Mouse (Mus musculus): ENCODE data around the gene Crb1.
A peak's percentile ranks its signal among the peaks of the same experiment; 100 is the strongest.

Crb1 gene

DNA sequence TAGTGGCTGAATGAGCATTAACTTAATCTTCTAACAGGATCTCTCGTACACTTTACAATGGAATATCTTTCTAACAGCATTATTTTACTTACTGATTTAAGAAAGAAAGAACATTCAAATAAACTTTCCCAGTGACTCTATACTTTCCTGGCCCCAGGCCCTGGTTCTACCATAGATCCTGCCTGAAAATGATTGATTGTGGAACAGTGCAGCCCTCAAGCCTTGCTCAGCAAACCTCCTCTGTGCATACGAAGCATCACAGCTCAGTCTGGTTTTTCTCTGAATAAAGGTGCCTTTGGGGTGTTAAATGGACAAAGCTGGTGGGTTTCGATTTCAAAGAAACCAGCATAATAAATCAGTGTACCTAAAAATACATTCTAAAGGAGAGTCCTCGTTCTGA lies 153.1 kb downstream of the Crb1 start:
- ATAC-seq (ENCODE audit: low TSS enrichment): no peak

DNA sequence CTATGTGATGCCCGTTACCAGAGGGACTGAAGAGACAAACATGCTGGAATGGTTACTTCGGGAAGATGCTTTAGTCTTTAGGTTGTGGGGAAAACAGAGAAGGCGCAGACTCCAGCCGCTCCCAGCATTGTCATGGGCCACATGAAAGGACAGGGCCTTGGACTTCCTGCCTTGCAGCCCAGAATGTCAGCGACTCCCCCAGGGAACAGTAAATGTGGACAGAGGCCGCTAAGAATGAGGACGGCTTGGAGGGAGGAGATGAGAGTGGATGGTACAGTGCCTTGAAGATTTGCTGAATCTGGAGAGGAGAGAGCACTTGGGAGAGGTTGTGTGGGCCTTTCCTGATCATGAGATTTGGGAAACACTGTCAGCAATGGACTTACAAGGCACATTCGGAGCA lies 161.6 kb downstream of the Crb1 start:
- ATAC-seq (ENCODE audit: low TSS enrichment): no peak

DNA sequence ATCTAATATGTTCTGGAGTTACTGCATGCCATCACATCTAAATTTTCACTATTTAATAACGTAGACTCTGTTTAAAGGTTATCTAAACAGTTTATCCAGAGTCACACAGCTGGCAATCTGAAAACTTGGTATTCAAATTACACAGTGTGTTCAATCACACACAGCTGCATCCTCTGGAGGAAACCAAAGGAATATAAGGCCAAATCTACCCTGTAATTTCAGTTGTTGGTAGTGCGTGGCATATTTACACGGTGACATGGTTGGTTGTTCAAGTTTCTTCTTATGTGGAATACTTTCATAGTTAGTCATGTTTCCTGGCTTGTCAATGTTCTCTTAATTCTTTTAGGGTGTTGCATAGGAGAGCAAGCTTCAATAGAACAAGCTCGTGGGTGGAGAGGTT lies 166.4 kb downstream of the Crb1 start:
- no peak for ATAC-seq (ENCODE audit: low TSS enrichment)

DNA sequence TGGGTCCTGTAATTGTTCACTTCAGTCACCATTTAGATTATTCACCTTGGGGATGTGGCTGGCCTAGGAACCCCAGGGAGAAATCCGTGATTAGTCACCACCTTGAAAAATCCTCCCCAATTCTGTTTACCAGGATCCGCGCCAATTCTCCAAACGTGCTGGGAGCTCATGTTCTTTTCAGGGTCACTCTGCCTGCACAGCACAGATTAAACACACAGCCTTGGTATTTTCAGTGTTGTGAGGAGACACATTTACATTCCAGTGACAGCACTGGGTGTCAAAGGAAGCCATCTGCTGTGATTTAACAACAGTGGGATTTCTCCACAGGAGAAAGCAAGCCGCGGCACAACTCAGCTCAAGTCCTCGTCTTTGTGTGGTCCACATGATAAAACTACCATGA lies 167.1 kb downstream of the Crb1 start:
- peak; percentile 94 for ATAC-seq (ENCODE audit: low TSS enrichment)

DNA sequence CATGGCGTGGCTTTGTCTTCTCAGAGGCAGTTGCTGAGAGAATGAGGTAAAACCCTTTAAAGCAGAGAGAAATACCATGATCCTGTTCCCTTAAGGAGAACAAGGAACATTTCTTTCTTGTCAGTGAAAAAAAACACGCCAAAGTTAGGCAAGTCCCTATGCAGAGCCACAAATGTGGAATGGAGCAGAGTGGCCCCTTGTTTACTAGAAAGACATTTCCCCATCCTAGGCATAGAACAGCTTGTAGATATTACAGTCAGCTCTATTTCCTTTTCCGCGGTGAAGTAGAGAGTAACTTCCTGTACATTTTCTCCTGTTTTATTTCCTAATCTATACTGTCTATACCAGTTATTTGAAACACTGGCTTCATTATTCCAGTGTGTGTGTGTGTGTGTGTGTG lies 170.6 kb downstream of the Crb1 start:
- ATAC-seq (ENCODE audit: low TSS enrichment): no peak

DNA sequence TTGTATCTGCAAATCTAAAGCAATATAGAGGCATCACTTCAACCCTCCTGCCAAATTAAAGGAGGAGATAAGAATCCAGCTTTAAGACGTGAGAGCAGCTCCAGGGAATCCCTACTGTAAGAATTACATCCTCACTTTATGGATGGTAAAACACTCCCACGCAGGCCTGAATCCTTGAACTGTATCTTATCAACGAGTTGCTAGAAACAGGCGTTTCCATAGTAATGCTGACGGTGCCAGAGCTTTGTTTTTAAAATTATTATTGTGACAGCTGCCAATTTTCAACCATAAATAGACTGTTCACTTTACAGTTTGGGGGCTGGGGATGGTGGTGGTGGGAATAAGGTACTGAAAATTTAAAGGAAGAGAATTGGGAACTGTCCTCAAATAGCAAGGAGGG lies 173.9 kb downstream of the Crb1 start:
- ATAC-seq (ENCODE audit: low TSS enrichment): no peak

DNA sequence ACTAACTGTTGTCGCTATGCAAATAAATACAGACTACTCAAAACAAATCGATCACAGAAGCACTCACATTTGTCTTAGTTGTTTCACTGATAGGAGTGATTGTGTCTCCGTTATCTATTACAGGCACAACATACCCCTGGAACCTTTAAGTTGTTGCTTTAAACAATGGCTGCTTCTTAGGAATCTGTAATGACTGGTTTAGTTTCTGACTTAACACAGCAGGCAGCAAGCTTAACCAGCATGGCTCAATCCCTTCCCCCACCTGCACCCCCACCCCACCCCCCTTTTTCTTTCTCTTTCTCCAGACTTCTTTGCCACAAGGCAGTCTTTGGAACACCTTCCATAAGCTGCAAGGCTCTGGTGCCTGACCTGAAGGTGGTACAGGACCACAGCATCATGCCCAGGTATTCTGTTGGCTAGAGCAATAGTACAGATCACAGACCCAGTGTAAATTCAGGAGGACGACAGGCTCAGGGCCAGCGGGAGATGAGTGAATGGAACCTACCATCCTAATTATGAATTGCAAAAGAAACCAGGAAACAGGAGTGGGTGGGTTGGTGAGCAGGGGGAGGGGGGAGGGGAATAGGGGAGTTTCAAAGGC lies 182.4 kb downstream of the Crb1 start:
- ATAC-seq (ENCODE audit: low TSS enrichment): no peak

DNA sequence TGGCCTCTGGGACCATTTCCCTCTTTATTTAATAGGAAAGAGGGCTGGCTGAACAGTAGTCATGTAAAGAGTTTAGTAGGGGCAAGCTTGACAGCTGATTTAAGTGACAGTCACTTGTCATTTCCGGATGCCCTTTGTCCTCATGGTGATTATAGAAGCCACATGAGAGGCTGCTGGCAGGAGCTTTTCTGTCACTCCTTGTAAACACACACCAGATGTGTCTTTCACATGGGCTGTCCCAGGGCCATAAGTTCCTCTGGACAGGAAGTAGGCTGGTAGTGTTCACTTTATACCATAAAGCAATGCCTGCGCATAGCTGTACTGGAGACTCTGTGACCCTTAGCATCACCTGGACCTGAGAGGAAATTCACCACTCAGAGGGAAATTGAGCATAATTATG lies 182.9 kb downstream of the Crb1 start:
- no peak for ATAC-seq (ENCODE audit: low TSS enrichment)

DNA sequence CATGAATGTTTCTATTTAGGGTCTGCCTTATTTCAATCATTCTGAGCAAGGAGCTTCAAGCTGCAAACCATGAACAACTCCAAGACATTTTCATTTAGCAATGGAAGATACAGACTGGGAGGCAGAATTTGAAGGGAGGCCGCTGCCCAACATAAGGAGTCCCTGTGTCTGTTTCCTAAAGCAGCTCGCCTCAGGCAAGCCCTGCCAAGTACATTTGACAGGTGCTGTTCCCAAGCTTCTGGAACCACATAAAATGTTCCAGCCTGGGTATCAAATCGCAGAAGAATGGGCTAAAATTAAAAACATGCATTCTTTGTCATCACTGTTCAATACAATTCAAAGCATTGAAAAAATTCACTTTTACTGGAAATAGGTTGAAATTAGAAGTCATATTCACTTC lies 184.3 kb downstream of the Crb1 start:
- ATAC-seq (ENCODE audit: low TSS enrichment): peak; percentile 47; the same call in 1 of the 2 replicates

DNA sequence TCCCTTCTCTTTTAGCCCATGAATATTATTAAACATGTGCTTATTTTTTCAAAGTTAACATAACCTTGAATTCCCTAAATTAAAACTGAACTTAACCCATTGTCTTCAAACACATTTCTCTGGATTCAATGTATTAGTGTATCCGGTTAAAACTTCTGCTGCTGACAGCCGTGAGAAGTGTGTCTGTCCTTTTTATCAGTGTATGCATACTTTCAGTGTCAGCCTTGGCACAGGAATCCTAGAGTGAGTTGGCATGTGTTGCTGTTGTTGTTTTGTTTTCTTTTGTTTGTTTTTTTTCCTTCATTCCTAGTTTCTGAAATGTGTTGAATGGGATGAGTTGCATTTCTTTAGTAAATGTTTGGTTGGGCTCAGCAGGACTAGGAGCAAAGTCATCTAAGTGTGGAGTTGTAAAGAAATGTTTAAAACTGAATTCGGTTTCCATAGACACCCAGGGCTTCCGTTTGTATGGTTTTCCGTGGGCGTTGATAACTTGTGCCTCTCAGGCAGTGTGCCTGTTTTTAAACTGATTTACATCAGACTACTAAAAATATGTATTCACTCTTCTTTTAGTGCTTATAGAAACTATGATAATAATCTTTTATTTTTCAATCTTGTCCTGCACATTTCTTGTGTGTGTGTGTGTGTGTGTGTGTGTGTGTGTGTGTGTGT lies 196.3 kb downstream of the Crb1 start:
- peak; percentile 92 for ATAC-seq (ENCODE audit: low TSS enrichment)

DNA sequence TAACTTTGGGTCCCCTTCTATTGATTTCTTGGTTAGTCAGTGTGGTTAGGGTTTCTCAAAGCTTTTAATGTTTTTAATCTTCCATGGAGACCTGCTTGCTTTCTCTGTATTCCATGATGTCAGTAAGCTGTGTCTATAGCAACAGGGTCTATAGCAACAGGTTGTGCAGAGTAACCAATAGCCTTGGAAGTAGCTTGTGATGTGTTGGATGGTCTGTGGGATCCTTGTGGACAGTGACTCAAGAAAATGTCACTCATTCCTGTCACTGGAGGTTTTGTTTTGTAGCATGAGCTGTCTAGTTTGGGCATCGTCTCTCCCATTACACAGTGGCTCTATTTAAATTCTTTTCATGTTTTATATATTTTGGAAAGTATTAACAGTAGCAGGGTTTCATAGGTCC lies 197.2 kb downstream of the Crb1 start:
- ATAC-seq (ENCODE audit: low TSS enrichment): no peak

DNA sequence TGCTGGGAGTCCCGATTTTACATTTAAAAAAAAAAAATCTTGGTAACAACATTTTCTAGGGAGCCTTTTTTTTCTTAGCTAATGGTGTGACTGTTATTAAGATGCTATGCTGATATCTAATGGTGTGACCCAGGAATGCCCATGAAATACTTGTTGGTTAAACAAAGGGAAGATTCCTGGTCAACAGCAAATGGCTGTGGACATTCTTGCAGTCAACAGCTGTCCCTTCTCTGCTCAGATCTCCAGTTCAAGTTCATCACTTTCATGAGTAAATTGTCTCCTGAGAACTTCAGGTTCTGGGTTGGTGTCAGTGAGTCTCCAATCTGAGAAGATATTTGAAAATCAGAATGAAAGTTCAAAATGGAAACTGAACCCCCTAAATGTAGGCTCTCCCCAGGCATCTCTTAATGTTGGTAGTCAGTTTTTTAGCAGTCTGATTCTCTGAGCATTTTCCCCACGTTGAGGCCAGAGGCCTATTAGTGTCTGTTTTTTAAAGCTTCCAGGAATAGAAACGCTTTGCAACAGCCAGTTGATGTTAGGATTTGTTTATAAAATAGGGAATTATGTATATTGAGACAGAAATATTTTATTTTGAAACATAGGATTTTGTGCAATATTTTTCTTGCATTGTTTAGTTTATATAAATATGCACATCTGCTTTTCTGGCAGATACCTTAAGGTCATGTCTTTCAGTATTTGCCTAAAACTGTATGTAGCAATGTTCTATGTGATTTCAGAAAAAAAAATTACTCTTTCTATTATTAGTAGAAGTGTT lies 202.7 kb downstream of the Crb1 start:
- no peak for ATAC-seq (ENCODE audit: low TSS enrichment)

DNA sequence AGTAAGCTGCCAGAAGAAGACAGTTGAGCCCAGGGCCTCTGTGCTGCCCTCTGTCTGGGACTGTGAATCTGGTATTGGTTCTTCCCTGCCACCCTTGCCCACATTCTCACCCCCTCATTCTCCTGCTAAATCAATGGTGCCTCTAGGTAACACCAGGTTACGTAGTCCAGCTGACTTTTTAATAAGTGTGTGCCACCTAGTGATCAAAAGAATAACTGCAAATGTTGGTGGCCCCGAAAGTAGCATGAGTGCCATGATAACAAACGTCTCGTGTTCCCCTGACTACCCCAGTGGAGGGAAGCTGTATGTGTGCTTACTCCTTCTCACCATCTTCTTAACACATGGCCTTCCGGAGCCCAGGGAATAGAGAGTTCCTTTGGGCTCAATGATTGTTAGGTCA lies 214.1 kb downstream of the Crb1 start:
- peak; percentile 85 for ATAC-seq (ENCODE audit: low TSS enrichment)

DNA sequence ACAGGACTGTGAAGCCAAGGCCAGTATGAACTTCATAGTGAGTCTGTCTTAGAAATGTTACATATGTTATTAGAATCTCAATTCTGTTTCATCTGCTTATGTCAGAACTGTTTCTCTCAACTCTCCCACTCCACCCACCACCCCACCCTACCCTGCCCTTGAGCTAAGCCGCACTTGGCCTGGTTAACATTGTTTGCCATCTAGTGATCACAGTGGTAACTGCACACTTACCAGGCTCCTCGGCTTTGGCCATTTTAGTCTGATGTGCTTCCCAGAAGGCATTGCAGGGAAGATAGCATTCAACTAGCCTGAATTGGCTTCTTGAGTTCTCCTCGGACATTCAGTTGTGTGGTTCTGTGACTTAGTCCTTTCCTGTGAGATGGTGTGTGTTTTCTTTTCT lies 215.3 kb downstream of the Crb1 start:
- peak; percentile 61; the same call in 1 of the 2 replicates for ATAC-seq (ENCODE audit: low TSS enrichment)

DNA sequence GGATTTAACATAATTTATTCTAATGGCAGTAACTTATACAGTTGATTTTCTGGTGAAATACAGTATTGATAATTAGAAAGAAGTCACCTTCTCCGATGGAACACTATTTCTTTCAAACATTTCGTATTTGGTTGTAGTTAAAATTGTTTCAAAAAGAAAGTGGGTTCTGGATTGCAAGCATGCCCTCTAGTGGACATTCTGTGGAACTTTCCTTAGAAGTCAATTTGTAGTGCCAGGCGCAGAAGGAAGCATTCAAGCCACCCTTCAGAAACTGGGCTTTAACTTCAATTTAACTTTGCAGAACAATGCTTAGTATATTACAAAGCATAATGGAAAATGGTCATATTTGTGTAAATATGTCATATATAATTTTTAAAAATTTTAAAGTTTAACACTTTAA lies 220.5 kb downstream of the Crb1 start:
- peak; percentile 85 for ATAC-seq (ENCODE audit: low TSS enrichment)

DNA sequence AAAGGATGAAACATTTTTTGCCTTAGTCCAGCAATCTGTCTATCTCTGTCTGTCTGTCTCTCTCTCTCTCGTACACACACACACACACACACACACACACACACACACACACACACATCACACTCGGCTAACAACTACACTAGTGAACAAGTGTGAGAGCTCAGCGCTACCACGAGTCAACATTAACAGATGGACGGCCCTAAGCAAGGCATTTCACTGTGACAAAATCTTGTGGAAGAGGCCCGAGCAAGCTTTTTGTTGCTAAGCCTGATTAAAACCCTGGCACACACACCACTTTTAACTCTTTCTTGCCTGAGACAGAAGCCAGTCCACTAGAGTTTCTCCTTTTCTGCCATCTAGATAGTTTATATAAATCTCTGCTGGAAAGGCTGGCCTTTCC lies 223.4 kb downstream of the Crb1 start:
- ATAC-seq (ENCODE audit: low TSS enrichment): no peak

DNA sequence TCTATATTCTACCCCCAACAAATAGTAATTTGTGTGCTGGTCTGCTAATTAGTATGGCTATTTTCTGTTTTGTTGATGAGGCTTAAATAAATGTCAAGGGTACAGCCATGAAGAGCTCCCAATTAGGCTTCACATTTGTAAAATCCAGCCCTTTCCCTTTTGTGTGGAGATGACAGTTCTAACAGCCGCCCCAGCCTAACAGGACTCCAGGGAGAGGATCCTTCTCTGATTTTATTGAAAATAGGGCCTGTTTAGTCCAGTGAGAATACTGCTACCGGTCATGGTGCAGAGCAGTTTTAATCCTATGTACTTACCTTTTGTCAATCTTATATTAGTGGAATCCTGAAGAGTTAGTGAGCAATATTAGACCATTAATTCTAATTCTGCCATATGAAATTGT lies 223.9 kb downstream of the Crb1 start:
- ATAC-seq (ENCODE audit: low TSS enrichment): no peak

Measured in frontal cortex, adult (tissue).